Mouse (Mus musculus) forebrain, embryonic 12.5 days (tissue): ENCODE measurements around the gene Ogt. TPM values are rescaled to one million over a fixed set of nuclear protein-coding genes. Genes with fewer than 3 reads are reported as not detected.
A peak's percentile ranks its signal among the peaks of the same experiment; 100 is the strongest.

ENCODE experiments used
- ATAC-seq: fragments of 200-750 bp; cut with Nextera tagmentation; 2 replicates; pipeline ENCODE4 v1.8.0; 2017; ENCODE audit warnings: moderate TSS enrichment; ENCODE audit not compliant: low FRiP score
- H3K27ac ChIP-seq: fragments of 300-500 bp; sonication (generic); 2 replicates; pipeline ENCODE4 v1.5.1; 2016; ENCODE audit warnings: mild to moderate bottlenecking
- H3K27me3 ChIP-seq: fragments of 300-500 bp; sonication (generic); 2 replicates; pipeline ENCODE4 v1.6.1; 2016; ENCODE audit warnings: mild to moderate bottlenecking
- H3K36me3 ChIP-seq: fragments of 300-500 bp; sonication (generic); replicated peaks from 2 replicates; pipeline ENCODE4 v1.6.1; 2016; ENCODE audit warnings: mild to moderate bottlenecking
- H3K4me1 ChIP-seq: fragments of 300-500 bp; sonication (generic); 2 replicates; pipeline ENCODE4 v1.6.1; 2016
- H3K4me2 ChIP-seq: fragments of 300-500 bp; sonication (generic); 2 replicates; pipeline ENCODE4 v1.6.1; 2016; ENCODE audit warnings: mild to moderate bottlenecking, moderate library complexity
- H3K4me3 ChIP-seq: fragments of 300-500 bp; sonication (generic); replicated peaks from 2 replicates; pipeline ENCODE4 v1.5.1; 2016; ENCODE audit warnings: mild to moderate bottlenecking
- H3K9ac ChIP-seq: fragments of 300-500 bp; sonication (generic); 2 replicates; pipeline ENCODE4 v1.6.1; 2016; ENCODE audit warnings: mild to moderate bottlenecking
- H3K9me3 ChIP-seq: fragments of 300-500 bp; sonication (generic); 2 replicates; pipeline ENCODE4 v1.6.1; 2016
- WGBS: fragments of 180-500 bp; shearing (Covaris S2); methylation state at CpG from one replicate; pipeline ENCODE4 v1.1.7; 2016; 5-methylcytosine and 5-hydroxymethylcytosine counted together
- polyA plus RNA-seq: library from polyadenylated mRNA; unstranded; fragments of >200 nt; fragmentation: Nextera tagmentation; extraction: Ambion mirVana; gene quantifications from 2 replicates; pipeline ENCODE4 v1.2.1, GENCODE M21; 2016

Gene Ogt
- polyA plus RNA-seq, result 199 and 218 TPM in 2 replicates

GRCm38 (mm10) chrX:101639741-101640166 is at the start of gene Ogt:
Gene Ogt, plus strand, starts transcription at chrX:101640060.
- H3K9me3 ChIP-seq, result no peaks in the 10 kb centered on the region
- peak within 1 kb of the TSS; percentile 73 for H3K9ac ChIP-seq
- H3K4me3 ChIP-seq, result peak within 1 kb of the TSS; percentile 56
- 0 out of 2 replicates have a peak, but pooled peaks cover 4% of the 10 kb centered on the region for H3K36me3 ChIP-seq
- H3K27ac ChIP-seq, result peak within 1 kb of the TSS; percentile 89
- peaks cover 5% of the 10 kb centered on the region; the same call in 1 of the 2 replicates for H3K4me1 ChIP-seq
- peaks cover 17% of the 10 kb centered on the region for H3K27me3 ChIP-seq
- H3K4me2 ChIP-seq, result peak within 1 kb of the TSS; percentile 55
- WGBS, result 17% methylated on average over 24 of the region's 24 CpGs
- peak; percentile 91 for ATAC-seq

DNA sequence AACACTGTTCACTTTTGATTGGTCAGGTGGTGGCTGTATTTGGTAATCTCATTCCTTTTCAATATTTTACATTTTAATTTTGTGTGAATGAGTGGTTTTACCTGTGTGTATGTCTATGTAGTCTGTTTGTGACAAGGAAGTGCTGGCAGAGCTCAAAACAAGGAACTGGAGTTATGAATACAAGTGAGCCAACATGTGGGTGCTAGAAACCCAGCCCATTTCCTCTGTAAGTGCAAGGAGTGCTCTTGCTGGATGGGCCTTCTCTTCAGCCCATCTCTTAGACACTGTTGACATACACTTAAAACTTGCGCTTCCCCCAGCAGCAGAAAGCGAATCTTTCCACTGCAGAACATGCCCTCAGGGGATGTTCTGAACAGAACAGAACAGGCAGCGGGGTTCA is 23.7 kb upstream of the Ogt start:
- H3K4me1 ChIP-seq, result no peaks in the 10 kb centered on the region
- H3K4me2 ChIP-seq, result no peak overlapping the region
- no peaks in the 10 kb centered on the region for H3K27me3 ChIP-seq
- no peak overlapping the region for H3K9ac ChIP-seq
- H3K4me3 ChIP-seq, result no peak overlapping the region
- H3K27ac ChIP-seq, result no peak overlapping the region
- WGBS, result 89% methylated on average over 3 of the region's 3 CpGs
- ATAC-seq, result no peak
- no peaks in the 10 kb centered on the region for H3K36me3 ChIP-seq
- H3K9me3 ChIP-seq, result no peaks in the 10 kb centered on the region

DNA sequence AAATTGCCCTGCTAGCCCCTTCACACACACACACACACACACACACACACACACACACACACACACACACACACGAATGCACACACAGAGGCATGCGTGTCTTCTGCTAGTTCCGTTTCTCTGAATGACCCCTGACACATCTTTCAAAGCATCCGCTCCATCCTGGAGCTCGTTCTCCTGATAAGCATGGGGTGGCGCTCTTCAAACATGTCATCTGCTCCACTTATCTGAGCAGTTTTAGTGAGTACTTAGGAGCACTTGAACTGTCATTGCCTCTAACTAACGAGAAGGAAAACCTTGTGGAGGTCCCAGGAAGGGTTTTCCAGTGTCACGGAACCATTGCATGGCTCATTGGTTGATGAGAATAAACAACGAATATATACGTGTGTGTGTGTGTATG is 22.0 kb upstream of the Ogt start:
- H3K27me3 ChIP-seq, result no peaks in the 10 kb centered on the region
- no peak overlapping the region for H3K9ac ChIP-seq
- 74% methylated on average over 10 of the region's 10 CpGs for WGBS
- H3K4me2 ChIP-seq, result no peak overlapping the region
- H3K27ac ChIP-seq, result no peak overlapping the region
- ATAC-seq, result no peak
- no peaks in the 10 kb centered on the region for H3K9me3 ChIP-seq
- H3K36me3 ChIP-seq, result no peaks in the 10 kb centered on the region
- H3K4me3 ChIP-seq, result no peak overlapping the region
- no peaks in the 10 kb centered on the region for H3K4me1 ChIP-seq

DNA sequence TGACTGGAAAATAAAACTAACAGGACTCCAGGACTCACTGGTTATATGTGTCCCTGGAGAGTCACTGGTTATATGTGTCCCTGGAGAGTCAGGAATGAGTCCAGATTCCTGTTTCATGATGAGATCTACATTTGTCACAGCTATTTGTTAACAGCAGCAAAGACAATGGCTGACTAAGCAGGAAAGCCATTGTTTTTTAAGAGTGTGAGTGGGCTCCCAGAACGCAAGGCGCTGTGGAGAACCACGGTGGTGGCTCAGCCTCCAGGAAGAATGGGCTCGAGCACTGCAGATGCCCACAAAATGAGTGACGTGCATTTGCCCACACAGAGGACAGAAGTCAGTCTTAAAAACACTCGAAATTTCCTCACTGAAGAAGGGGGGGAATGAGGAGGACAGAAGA is 19.5 kb upstream of the Ogt start:
- Histone ChIP-seq H3K9me3 (no peaks in the 10 kb centered on the region), H3K9ac (no peak overlapping the region), H3K4me1 (no peaks in the 10 kb centered on the region), H3K27ac (no peak overlapping the region), H3K4me3 (no peak overlapping the region), H3K27me3 (no peaks in the 10 kb centered on the region), H3K36me3 (no peaks in the 10 kb centered on the region), H3K4me2 (no peak overlapping the region)
- WGBS, result 73% methylated on average over 6 of the region's 6 CpGs
- no peak for ATAC-seq

DNA sequence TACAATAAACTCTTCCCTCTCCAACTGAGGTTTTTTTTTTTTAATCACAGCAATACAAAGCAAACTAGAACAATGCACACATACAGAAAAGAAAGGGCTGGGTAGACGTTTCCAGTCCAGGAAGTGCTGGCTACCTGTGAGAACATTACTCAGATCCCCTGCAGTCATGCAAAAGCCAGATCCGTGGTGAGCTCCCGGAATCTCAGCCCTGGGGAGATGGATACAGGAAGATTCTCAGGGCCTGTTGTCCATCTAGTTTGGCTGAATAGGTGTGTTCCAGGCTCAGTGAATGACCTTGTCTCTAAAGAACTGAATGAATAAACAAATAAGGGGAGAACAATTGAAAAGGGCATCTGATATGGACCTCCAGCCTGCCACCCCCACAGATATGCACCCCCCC is 17.3 kb upstream of the Ogt start:
- H3K36me3 ChIP-seq, result no peaks in the 10 kb centered on the region
- H3K27ac ChIP-seq, result no peak overlapping the region
- no peaks in the 10 kb centered on the region for H3K9me3 ChIP-seq
- WGBS, result 52% methylated on average over 3 of the region's 3 CpGs
- ATAC-seq, result no peak
- H3K9ac ChIP-seq, result no peak overlapping the region
- H3K27me3 ChIP-seq, result no peaks in the 10 kb centered on the region
- no peak overlapping the region for H3K4me2 ChIP-seq
- H3K4me3 ChIP-seq, result no peak overlapping the region
- no peaks in the 10 kb centered on the region for H3K4me1 ChIP-seq

GRCm38 (mm10) chrX:101636821-101637525 is 2.9 kb upstream of the Ogt start:
- no peak for ATAC-seq
- Histone ChIP-seq H3K4me1 (no peaks in the 10 kb centered on the region), H3K36me3 (no peaks in the 10 kb centered on the region), H3K4me2 (no peak overlapping the region), H3K4me3 (no peak overlapping the region), H3K9me3 (no peaks in the 10 kb centered on the region), H3K27me3 (peaks cover 20% of the 10 kb centered on the region), H3K27ac (no peak overlapping the region), H3K9ac (no peak overlapping the region)
- WGBS, result 28% methylated on average over 9 of the region's 9 CpGs

DNA sequence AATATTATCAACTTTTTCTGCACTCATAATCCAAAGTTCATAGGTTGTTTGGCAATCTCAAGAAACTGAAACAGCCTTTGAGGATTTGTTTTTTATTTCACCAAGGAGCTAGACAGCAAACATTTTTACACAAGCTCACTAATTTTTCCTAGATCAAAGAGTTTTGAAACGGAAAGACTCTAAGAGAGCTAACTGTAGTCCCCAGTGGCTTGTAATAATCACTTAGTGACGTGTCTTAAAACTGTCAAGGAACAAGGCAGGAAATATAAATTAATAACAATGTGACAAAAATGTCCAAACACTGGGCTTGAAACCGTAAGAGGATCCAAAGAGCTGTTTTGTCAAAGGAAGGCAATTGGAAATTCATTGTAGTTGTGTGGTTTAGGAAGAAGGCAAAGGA is 1.0 kb upstream of the Ogt start:
- H3K9ac ChIP-seq, result no peak overlapping the region
- H3K4me3 ChIP-seq, result peak overlapping the region; percentile 56
- no peak for ATAC-seq
- no peaks in the 10 kb centered on the region for H3K9me3 ChIP-seq
- 18% methylated on average over 3 of the region's 3 CpGs for WGBS
- H3K36me3 ChIP-seq, result 0 out of 2 replicates have a peak, but pooled peaks cover 2% of the 10 kb centered on the region
- H3K4me2 ChIP-seq, result peak overlapping the region; percentile 45
- peaks cover 17% of the 10 kb centered on the region for H3K27me3 ChIP-seq
- peaks cover 5% of the 10 kb centered on the region; the same call in 1 of the 2 replicates for H3K4me1 ChIP-seq
- H3K27ac ChIP-seq, result no peak overlapping the region

DNA sequence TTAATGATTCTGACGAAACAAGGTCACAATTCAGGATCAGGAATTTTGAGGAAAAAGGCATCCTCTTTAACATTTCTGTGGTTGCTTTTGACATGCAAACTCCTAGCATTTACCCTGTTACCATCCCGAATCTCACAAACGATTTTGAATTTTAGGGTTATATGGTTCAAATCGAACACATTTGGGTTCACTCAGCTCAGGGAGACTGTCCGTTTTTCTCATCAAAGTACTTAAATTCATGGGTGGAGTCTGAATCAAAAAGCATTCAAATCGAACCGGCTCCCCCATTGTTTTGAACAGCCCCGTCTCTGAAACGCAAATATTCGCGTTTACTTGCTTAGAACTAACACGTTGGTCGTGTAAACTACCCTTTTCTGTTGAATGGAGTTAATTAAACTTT is 554 bp upstream of the Ogt start:
- WGBS, result 20% methylated on average over 13 of the region's 13 CpGs
- ATAC-seq, result peak; percentile 14; the same call in 1 of the 2 replicates

GRCm38 (mm10) chrX:101640194-101641160 is 617 bp downstream of the Ogt start:
- H3K27ac ChIP-seq, result peak overlapping the region; percentile 89
- no peaks in the 10 kb centered on the region for H3K9me3 ChIP-seq
- H3K27me3 ChIP-seq, result peaks cover 17% of the 10 kb centered on the region
- peak overlapping the region; percentile 55 for H3K4me2 ChIP-seq
- peak overlapping the region; percentile 56 for H3K4me3 ChIP-seq
- 11% methylated on average over 45 of the region's 45 CpGs for WGBS
- peak overlapping the region; percentile 73 for H3K9ac ChIP-seq
- peaks cover 5% of the 10 kb centered on the region; the same call in 1 of the 2 replicates for H3K4me1 ChIP-seq
- peak; percentile 74 for ATAC-seq
- H3K36me3 ChIP-seq, result 0 out of 2 replicates have a peak, but pooled peaks cover 4% of the 10 kb centered on the region

More for the DNA sequence above, 554 bp upstream of the Ogt start:
- no peaks in the 10 kb centered on the region for H3K9me3 ChIP-seq
- 0 out of 2 replicates have a peak, but pooled peaks cover 4% of the 10 kb centered on the region for H3K36me3 ChIP-seq
- no peak overlapping the region for H3K9ac ChIP-seq
- H3K27me3 ChIP-seq, result peaks cover 17% of the 10 kb centered on the region
- peaks cover 5% of the 10 kb centered on the region; the same call in 1 of the 2 replicates for H3K4me1 ChIP-seq
- peak overlapping the region; percentile 56 for H3K4me3 ChIP-seq
- H3K4me2 ChIP-seq, result peak overlapping the region; percentile 45
- no peak overlapping the region for H3K27ac ChIP-seq

GRCm38 (mm10) chrX:101641161-101641530 is 1.3 kb downstream of the Ogt start:
- peaks cover 17% of the 10 kb centered on the region for H3K27me3 ChIP-seq

DNA sequence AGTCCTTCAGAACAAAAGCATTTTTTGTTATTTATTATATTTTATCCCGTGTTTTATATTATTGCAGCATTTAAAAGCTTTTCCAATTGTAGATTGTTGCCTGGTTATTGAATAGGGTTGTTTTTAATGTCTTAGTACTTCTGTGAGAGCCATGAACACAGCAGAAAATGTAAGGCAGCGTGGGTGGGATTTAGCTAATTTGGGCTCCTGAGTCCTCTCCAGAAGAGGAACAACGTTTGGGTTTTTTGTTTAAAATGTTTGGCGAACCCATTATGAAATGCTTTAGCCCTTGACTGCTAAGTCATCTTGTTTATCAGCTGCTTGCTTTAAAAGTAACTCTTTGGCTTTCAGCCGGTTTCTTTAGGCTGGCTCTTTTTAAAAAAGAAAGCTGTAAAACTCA is 2.2 kb downstream of the Ogt start:
- H3K4me1 ChIP-seq, result peaks cover 5% of the 10 kb centered on the region; the same call in 1 of the 2 replicates
- WGBS, result 21% methylated on average over 5 of the region's 5 CpGs
- peaks cover 17% of the 10 kb centered on the region for H3K27me3 ChIP-seq
- H3K4me2 ChIP-seq, result peak overlapping the region; percentile 55
- 0 out of 2 replicates have a peak, but pooled peaks cover 4% of the 10 kb centered on the region for H3K36me3 ChIP-seq
- H3K9me3 ChIP-seq, result no peaks in the 10 kb centered on the region
- no peak for ATAC-seq
- H3K4me3 ChIP-seq, result peak overlapping the region; percentile 56
- no peak overlapping the region for H3K27ac ChIP-seq
- peak overlapping the region; percentile 42; the same call in 1 of the 2 replicates for H3K9ac ChIP-seq

More at GRCm38 (mm10) chrX:101641161-101641530, 1.3 kb downstream of the Ogt start:
- WGBS, result 17% methylated on average over 6 of the region's 6 CpGs
- no peaks in the 10 kb centered on the region for H3K9me3 ChIP-seq
- peak overlapping the region; percentile 73 for H3K9ac ChIP-seq
- ATAC-seq, result no peak
- H3K4me3 ChIP-seq, result peak overlapping the region; percentile 56
- peak overlapping the region; percentile 55 for H3K4me2 ChIP-seq
- 0 out of 2 replicates have a peak, but pooled peaks cover 4% of the 10 kb centered on the region for H3K36me3 ChIP-seq
- peaks cover 5% of the 10 kb centered on the region; the same call in 1 of the 2 replicates for H3K4me1 ChIP-seq
- H3K27ac ChIP-seq, result peak overlapping the region; percentile 89

GRCm38 (mm10) chrX:101645286-101645685 is 5.4 kb downstream of the Ogt start:
- Histone ChIP-seq H3K9me3 (no peaks in the 10 kb centered on the region), H3K4me3 (no peak overlapping the region), H3K27me3 (peaks cover 10% of the 10 kb centered on the region), H3K9ac (no peak overlapping the region), H3K4me1 (peaks cover 8% of the 10 kb centered on the region; the same call in 1 of the 2 replicates), H3K36me3 (0 out of 2 replicates have a peak, but pooled peaks cover 4% of the 10 kb centered on the region), H3K27ac (no peak overlapping the region), H3K4me2 (no peak overlapping the region)
- ATAC-seq, result no peak
- 76% methylated on average over 2 of the region's 2 CpGs for WGBS
